Mouse (Mus musculus) hindlimb bud, embryonic 11.5 days (tissue): ENCODE results near the gene Bcl11b.

Source experiments
- DNase-seq: peaks from one replicate; pipeline ENCODE4 v3.0.0-alpha.2; 2012; ENCODE audit warnings: low read depth, low spot score; ENCODE audit errors: extremely low spot score

Gene Bcl11b

GRCm38 (mm10) chr12:107905333-107905732 is 98.1 kb downstream of the Bcl11b start:
- DNase-seq = no peak

- no peak for DNase-seq
These were observed 98.9 kb downstream of the Bcl11b start for GRCm38 (mm10) chr12:107904457-107904856.

GRCm38 (mm10) chr12:107903949-107904348 is 99.5 kb downstream of the Bcl11b start:
- DNase-seq = no peak

GRCm38 (mm10) chr12:107891449-107891848 is 112.0 kb downstream of the Bcl11b start:
- no peak for DNase-seq

- no peak for DNase-seq
These were observed 113.1 kb downstream of the Bcl11b start for GRCm38 (mm10) chr12:107890326-107890725.

- DNase-seq = no peak
These were observed 113.6 kb downstream of the Bcl11b start for GRCm38 (mm10) chr12:107889841-107890240.

- DNase-seq = no peak
These were observed 114.8 kb downstream of the Bcl11b start for GRCm38 (mm10) chr12:107888646-107889045.

- no peak for DNase-seq
These were observed 115.4 kb downstream of the Bcl11b start for GRCm38 (mm10) chr12:107888049-107888448.

GRCm38 (mm10) chr12:107887621-107888020 is 115.8 kb downstream of the Bcl11b start:
- DNase-seq = no peak

- DNase-seq = no peak
These were observed 118.9 kb downstream of the Bcl11b start for GRCm38 (mm10) chr12:107884330-107885065.

- DNase-seq = no peak
These were observed 121.7 kb downstream of the Bcl11b start for GRCm38 (mm10) chr12:107881726-107882125.

GRCm38 (mm10) chr12:107880748-107881147 is 122.7 kb downstream of the Bcl11b start:
- DNase-seq = no peak

- no peak for DNase-seq
These were observed 124.2 kb downstream of the Bcl11b start for GRCm38 (mm10) chr12:107879114-107879777.

GRCm38 (mm10) chr12:107876237-107876636 is 127.2 kb downstream of the Bcl11b start:
- no peak for DNase-seq

GRCm38 (mm10) chr12:107874467-107875142 is 128.8 kb downstream of the Bcl11b start:
- no peak for DNase-seq

GRCm38 (mm10) chr12:107869526-107870050 is 133.8 kb downstream of the Bcl11b start:
- no peak for DNase-seq

GRCm38 (mm10) chr12:107868291-107868690 is 135.1 kb downstream of the Bcl11b start:
- DNase-seq = no peak
